Mouse (Mus musculus) mouse trophoblast stem cell (cell line): Measurements from ENCODE around the gene Ifitm10.
"Not testable (repeated sequence)": the region's sequence is repeated elsewhere in the genome, so short reads cannot be mapped to it uniquely, and the experiment has no call there.

Source experiments
- in situ Hi-C, 2 experiments: fragments of 300-500 bp; cut with MseI, MboI; formaldehyde crosslinking; loops; 2 replicates in 1 of 2; 3 replicates in 1 of 2; pipeline ENCODE4 v1.15.1; 2025

Ifitm10 gene

GRCm38 (mm10) chr7:142373641-142374412 lies at the start of gene Ifitm10:
Ifitm10 (minus strand) TSS chr7:142373753.
- in situ Hi-C loops = no loop called here

GRCm38 (mm10) chr7:142421826-142422225 lies 48.3 kb upstream of the Ifitm10 start:
- in situ Hi-C loops = loop anchor here in 1 of 2 experiments (5.0 kb wide), 1 partner anchor 85 kb away; no protein-coding TSS in a partner anchor

- in situ Hi-C loops = loop anchor here in 1 of 2 experiments (5.0 kb wide), 1 partner anchor 83 kb away; no protein-coding TSS in a partner anchor
These were observed 46.3 kb upstream of the Ifitm10 start for GRCm38 (mm10) chr7:142419887-142420286.

GRCm38 (mm10) chr7:142418679-142419078 lies 45.1 kb upstream of the Ifitm10 start:
- in situ Hi-C loops = no loop called here

GRCm38 (mm10) chr7:142418027-142418426 lies 44.5 kb upstream of the Ifitm10 start:
- in situ Hi-C loops = no loop called here

- in situ Hi-C loops = no loop called here
These were observed 42.7 kb upstream of the Ifitm10 start for GRCm38 (mm10) chr7:142416225-142416624.

GRCm38 (mm10) chr7:142415314-142415713 lies 41.8 kb upstream of the Ifitm10 start:
- in situ Hi-C loops = no loop called here

- in situ Hi-C loops = no loop called here
These were observed 39.7 kb upstream of the Ifitm10 start for GRCm38 (mm10) chr7:142413285-142413684.

- in situ Hi-C loops = no loop called here
These were observed 36.0 kb upstream of the Ifitm10 start for GRCm38 (mm10) chr7:142409603-142410002.

GRCm38 (mm10) chr7:142408686-142409085 lies 35.1 kb upstream of the Ifitm10 start:
- in situ Hi-C loops = no loop called here

- in situ Hi-C loops = no loop called here
These were observed 34.4 kb upstream of the Ifitm10 start for GRCm38 (mm10) chr7:142407935-142408334.

- in situ Hi-C loops = not testable (repeated sequence)
These were observed 31.6 kb upstream of the Ifitm10 start for GRCm38 (mm10) chr7:142405134-142405533.

- in situ Hi-C loops = no loop called here
These were observed 30.0 kb upstream of the Ifitm10 start for GRCm38 (mm10) chr7:142403591-142403990.

GRCm38 (mm10) chr7:142400750-142401142 lies 27.2 kb upstream of the Ifitm10 start:
- in situ Hi-C loops = no loop called here

- in situ Hi-C loops = no loop called here
These were observed 26.7 kb upstream of the Ifitm10 start for GRCm38 (mm10) chr7:142400112-142400749.

GRCm38 (mm10) chr7:142399250-142399649 lies 25.7 kb upstream of the Ifitm10 start:
- in situ Hi-C loops = no loop called here

GRCm38 (mm10) chr7:142398052-142398451 lies 24.5 kb upstream of the Ifitm10 start:
- in situ Hi-C loops = no loop called here

GRCm38 (mm10) chr7:142396611-142397010 lies 23.1 kb upstream of the Ifitm10 start:
- in situ Hi-C loops = no loop called here

- in situ Hi-C loops = no loop called here
These were observed 21.9 kb upstream of the Ifitm10 start for GRCm38 (mm10) chr7:142395472-142395871.

GRCm38 (mm10) chr7:142394261-142395190 lies 21.0 kb upstream of the Ifitm10 start:
- in situ Hi-C loops = no loop called here

GRCm38 (mm10) chr7:142393191-142393590 lies 19.6 kb upstream of the Ifitm10 start:
- in situ Hi-C loops = no loop called here

- in situ Hi-C loops = no loop called here
These were observed 18.1 kb upstream of the Ifitm10 start for GRCm38 (mm10) chr7:142391609-142392008.
